Mouse (Mus musculus): Measurements from ENCODE around the gene AY358078. TPM values are rescaled to one million over a fixed set of nuclear protein-coding genes. Genes with fewer than 3 reads are reported as not detected.
"Not testable (repeated sequence)": the region's sequence is repeated elsewhere in the genome, so short reads cannot be mapped to it uniquely, and the experiment has no call there.

The AY358078 gene
- not detected for total RNA-seq (2021)
- long read RNA-seq, experiment 1: 0 reads
- long read RNA-seq, experiment 2: 0 reads

GRCm38 (mm10) chr14:51799746-51800145, at the start of gene AY358078:
AY358078 (plus strand) TSS chr14:51800046.
- no peak for DNase-seq (ENCODE audit: low spot score in 2 of 2)

- no peak for DNase-seq (ENCODE audit: low spot score in 2 of 2)
Measured at GRCm38 (mm10) chr14:51755944-51756343, 43.9 kb upstream of the AY358078 start.

- DNase-seq (ENCODE audit: low spot score in 2 of 2): not testable (repeated sequence)
Measured at GRCm38 (mm10) chr14:51771378-51771777, 28.5 kb upstream of the AY358078 start.

- no peak for DNase-seq (ENCODE audit: low spot score in 2 of 2)
Measured at GRCm38 (mm10) chr14:51773490-51773889, 26.4 kb upstream of the AY358078 start, which contains the start of gene Ang4. Ang4 (minus strand) TSS chr14:51773590.

- no peak for DNase-seq (ENCODE audit: low spot score in 2 of 2)
Measured at GRCm38 (mm10) chr14:51777791-51778190, 22.1 kb upstream of the AY358078 start.

- no peak for DNase-seq (ENCODE audit: low spot score in 2 of 2)
Measured at GRCm38 (mm10) chr14:51778865-51779481, 20.9 kb upstream of the AY358078 start.

- no peak for DNase-seq (ENCODE audit: low spot score in 2 of 2)
Measured at GRCm38 (mm10) chr14:51786335-51786734, 13.5 kb upstream of the AY358078 start.

- DNase-seq (ENCODE audit: low spot score in 2 of 2): no peak
Measured at GRCm38 (mm10) chr14:51787061-51787460, 12.8 kb upstream of the AY358078 start.

GRCm38 (mm10) chr14:51789196-51789595, 10.7 kb upstream of the AY358078 start:
- DNase-seq (ENCODE audit: low spot score in 2 of 2): no peak

- DNase-seq (ENCODE audit: low spot score in 2 of 2): no peak
Measured at GRCm38 (mm10) chr14:51794106-51794505, 5.7 kb upstream of the AY358078 start.

- no peak for DNase-seq (ENCODE audit: low spot score in 2 of 2)
Measured at GRCm38 (mm10) chr14:51826625-51827024, 26.8 kb downstream of the AY358078 start.

GRCm38 (mm10) chr14:51827842-51828241, 28.0 kb downstream of the AY358078 start:
- not testable (repeated sequence) for DNase-seq (ENCODE audit: low spot score in 2 of 2)

GRCm38 (mm10) chr14:51829188-51829587, 29.3 kb downstream of the AY358078 start:
- no peak for DNase-seq (ENCODE audit: low spot score in 2 of 2)

- DNase-seq (ENCODE audit: low spot score in 2 of 2): not testable (repeated sequence)
Measured at GRCm38 (mm10) chr14:51838480-51838879, 38.6 kb downstream of the AY358078 start.

- no peak for DNase-seq (ENCODE audit: low spot score in 2 of 2)
Measured at GRCm38 (mm10) chr14:51842250-51842649, 42.4 kb downstream of the AY358078 start.

GRCm38 (mm10) chr14:51842781-51843180, 42.9 kb downstream of the AY358078 start:
- no peak for DNase-seq (ENCODE audit: low spot score in 2 of 2)

GRCm38 (mm10) chr14:51843882-51844281, 44.0 kb downstream of the AY358078 start:
- no peak for DNase-seq (ENCODE audit: low spot score in 2 of 2)

- no peak for DNase-seq (ENCODE audit: low spot score in 2 of 2)
Measured at GRCm38 (mm10) chr14:51846566-51846965, 46.7 kb downstream of the AY358078 start.

- DNase-seq (ENCODE audit: low spot score in 2 of 2): not testable (repeated sequence)
Measured at GRCm38 (mm10) chr14:51851006-51851405, 51.2 kb downstream of the AY358078 start.

GRCm38 (mm10) chr14:51853399-51853798, 53.6 kb downstream of the AY358078 start, which contains the start of gene Ear6:
Ear6 (plus strand) TSS chr14:51853699.
- DNase-seq (ENCODE audit: low spot score in 2 of 2): no peak

GRCm38 (mm10) chr14:51855280-51855679, 55.4 kb downstream of the AY358078 start:
- DNase-seq (ENCODE audit: low spot score in 2 of 2): not testable (repeated sequence)

- DNase-seq (ENCODE audit: low spot score in 2 of 2): peak in 1 of 2 experiments; percentile 15
Measured at GRCm38 (mm10) chr14:51863603-51864002, 63.8 kb downstream of the AY358078 start.

- DNase-seq (ENCODE audit: low spot score in 2 of 2): no peak
Measured at GRCm38 (mm10) chr14:51870756-51871155, 70.9 kb downstream of the AY358078 start.
